9 mouse cellular contexts compared by ENCODE assay signal in genomic region chr11:96074351-96075176, GRCm38 (mm10). TPM values are rescaled to one million over a fixed set of nuclear protein-coding genes. Genes with fewer than 3 reads are reported as not detected.
DNase-seq lines count a peak whose midpoint lies in the region; ATAC-seq and TF ChIP-seq lines count a peak whose summit lies in the region.
"Had no signal": no experiment of that assay in that cellular context is flagged by ENCODE, and none has a peak within 500 bp of the region (broad histone marks: within the 10 kb centered on the region; RNA-seq: fewer than 3 reads in every experiment).

No protein-coding gene starts in this region.

- no peaks in the 10 kb centered on the region for H3K9me3 ChIP-seq in ES-E14 (ENCODE audit: control insufficient read depth, insufficient read depth, low read depth, low read length)
- no peaks in the 10 kb centered on the region for H3K9me3 ChIP-seq in embryonic facial prominence, embryonic 15.5 days (replicated peaks)
- no peaks in the 10 kb centered on the region for H3K9me3 ChIP-seq in intestine, embryonic 14.5 days (ENCODE audit: control insufficient read depth, low read length)
- no peaks in the 10 kb centered on the region for H3K9me3 ChIP-seq in midbrain, embryonic 11.5 days (ENCODE audit: control insufficient read depth, low read length)

- H3K9ac ChIP-seq in ES-E14 (ENCODE audit: insufficient read depth, low read depth, low read length, poor library complexity, severe bottlenecking) = peak overlapping the region; percentile 94
- H3K9ac ChIP-seq in embryonic facial prominence, embryonic 15.5 days = peak overlapping the region; percentile 89
- peak overlapping the region; percentile 83 for H3K9ac ChIP-seq in intestine, embryonic 14.5 days (ENCODE audit: low read length)
- H3K9ac ChIP-seq in midbrain, embryonic 11.5 days (ENCODE audit: low read length) = peak overlapping the region; percentile 84

- H3K4me1 ChIP-seq in ES-E14 (ENCODE audit: control insufficient read depth in 2 of 2, insufficient read depth in 2 of 2, low read length in 2 of 2, poor library complexity in 1 of 2) = peaks cover 0 to 2% of the 10 kb centered on the region in 2 experiments; a peak in 1 of 4 replicates
- H3K4me1 ChIP-seq in embryonic facial prominence, embryonic 15.5 days = peaks cover 14% of the 10 kb centered on the region
- no peaks in the 10 kb centered on the region; the same call in 1 of the 2 replicates for H3K4me1 ChIP-seq in intestine, embryonic 14.5 days (replicated peaks; ENCODE audit: control insufficient read depth, insufficient read depth, low read length)
- H3K4me1 ChIP-seq in midbrain, embryonic 11.5 days (ENCODE audit: control insufficient read depth, insufficient read depth, low read length) = peaks cover 9% of the 10 kb centered on the region

- in situ Hi-C loops in ES-E14 (cut with MboI; ENCODE audit: low sequenced_read_pairs in 2 of 2, unreplicated experiment in 2 of 2) = no loop called here

- peak overlapping the region; percentile 87 to 93 for H3K4me3 ChIP-seq in ES-E14 (ENCODE audit: insufficient read depth in 1 of 2, low read depth in 1 of 2, low read length in 2 of 2, poor library complexity in 1 of 2, severe bottlenecking in 1 of 2)
- H3K4me3 ChIP-seq in embryonic facial prominence, embryonic 15.5 days (replicated peaks) = peak overlapping the region; percentile 91
- peak overlapping the region; percentile 92 for H3K4me3 ChIP-seq in intestine, embryonic 14.5 days (ENCODE audit: low read depth, low read length)
- H3K4me3 ChIP-seq in midbrain, embryonic 11.5 days (ENCODE audit: low read depth, low read length) = peak overlapping the region; percentile 79

- WGBS in embryonic facial prominence, embryonic 15.5 days = 16% methylated on average over 17 of the region's 17 CpGs
- WGBS in intestine, embryonic 14.5 days = 15% methylated on average over 17 of the region's 17 CpGs
- 30% methylated on average over 17 of the region's 17 CpGs for WGBS in midbrain, embryonic 11.5 days

- peak overlapping the region; percentile 72; the same call in 1 of the 2 replicates for H3K27ac ChIP-seq in ES-E14 (ENCODE audit: insufficient read depth, low read depth, low read length, poor library complexity, severe bottlenecking)
- H3K27ac ChIP-seq in embryonic facial prominence, embryonic 15.5 days (replicated peaks) = no peak overlapping the region; the same call in 1 of the 2 replicates
- peak overlapping the region; percentile 64 for H3K27ac ChIP-seq in intestine, embryonic 14.5 days (ENCODE audit: low read depth)
- no peak overlapping the region for H3K27ac ChIP-seq in midbrain, embryonic 11.5 days (ENCODE audit: low read depth, low read length)

- peaks cover 16% of the 10 kb centered on the region for H3K36me3 ChIP-seq in ES-E14 (ENCODE audit: control insufficient read depth, insufficient read depth, low read length, poor library complexity, severe bottlenecking)
- H3K36me3 ChIP-seq in embryonic facial prominence, embryonic 15.5 days = peaks cover 14% of the 10 kb centered on the region
- H3K36me3 ChIP-seq in intestine, embryonic 14.5 days (ENCODE audit: control insufficient read depth, insufficient read depth, low read length) = peaks cover 31% of the 10 kb centered on the region
- H3K36me3 ChIP-seq in midbrain, embryonic 11.5 days (ENCODE audit: control insufficient read depth, insufficient read depth, low read length) = no peaks in the 10 kb centered on the region

- no peak for ATAC-seq in embryonic facial prominence, embryonic 15.5 days (ENCODE audit: insufficient number of reproducible peaks, low FRiP score, low TSS enrichment, low read depth)
- no peak for ATAC-seq in intestine, embryonic 14.5 days (replicated peaks; ENCODE audit: low FRiP score, low TSS enrichment, low read depth)
- no peak for ATAC-seq in midbrain, embryonic 11.5 days (ENCODE audit: low FRiP score)

- DNase-seq in heart, adult 11 months = peak; percentile 90
- no peak for DNase-seq in heart, adult 8-10 months (ENCODE audit: low spot score)
- no peak for DNase-seq in ES-E14 (ENCODE audit: low read depth, low spot score)
- no peak for DNase-seq in intestine, embryonic 14.5 days (ENCODE audit: low spot score)
- peak; percentile 80 for DNase-seq in midbrain, embryonic 11.5 days (ENCODE audit: low spot score, missing footprints)
- no peak for DNase-seq in urinary bladder, postnatal 14 days (ENCODE audit: low spot score)
- DNase-seq in layer of hippocampus, postnatal 14 days (ENCODE audit: low spot score in 2 of 2) = no peak

- peak overlapping the region; percentile 77 for H3K4me2 ChIP-seq in embryonic facial prominence, embryonic 15.5 days (replicated peaks)
- H3K4me2 ChIP-seq in intestine, embryonic 14.5 days (ENCODE audit: low read length) = peak overlapping the region; percentile 90
- H3K4me2 ChIP-seq in midbrain, embryonic 11.5 days = peak overlapping the region; percentile 93

- no peaks in the 10 kb centered on the region for H3K27me3 ChIP-seq in embryonic facial prominence, embryonic 15.5 days
- no peaks in the 10 kb centered on the region for H3K27me3 ChIP-seq in intestine, embryonic 14.5 days (replicated peaks; ENCODE audit: control insufficient read depth, insufficient read depth, low read length)
- H3K27me3 ChIP-seq in midbrain, embryonic 11.5 days (ENCODE audit: control insufficient read depth, insufficient read depth, low read length) = no peaks in the 10 kb centered on the region

TF ChIP-seq in ES-E14, 5 proteins besides CTCF, POLR2A, EP300 and RAD21:
- TF ChIP-seq CHD2 (IDR thresholded peaks at IDR 0.05; ENCODE audit: low read depth, low read length) (no peak), ZC3H11A (IDR thresholded peaks at IDR 0.05; ENCODE audit: borderline replicate concordance, low read depth, low read length) (no peak)
TF ChIP-seq in ES-E14: peak in this region for 0.

RNA-seq across cellular contexts. Expression of gene Atp5g1, which starts 0.9 kb away (rescaled TPM):
- total RNA-seq in heart, adult 8-10 months (2022) = 1,000 to 10,000 TPM; 3,689 to 3,785 (median 3,746) TPM
- 726 and 963 TPM in 2 replicates for total RNA-seq in ES-E14 (2012; rRNA removed)
- polyA plus RNA-seq in embryonic facial prominence, embryonic 15.5 days (2015; fragmentation: Nextera tagmentation; extraction: Ambion mirVana) = 530 and 547 TPM in 2 replicates
- 943 and 1,086 TPM in 2 replicates for polyA plus RNA-seq in intestine, embryonic 14.5 days (2014; fragmentation: Nextera tagmentation; extraction: Ambion mirVana)
- polyA plus RNA-seq in midbrain, embryonic 11.5 days (2014; fragmentation: Nextera tagmentation; extraction: Ambion mirVana) = 405 and 437 TPM in 2 replicates
- total RNA-seq in layer of hippocampus, postnatal 14 days (2021) = 100 to 1,000 TPM; 585 to 616 TPM

RNA-seq across cellular contexts. Expression of gene Ube2z, which starts 9.4 kb away (rescaled TPM):
- total RNA-seq in heart, adult 8-10 months (2022) = 10 to 100 TPM; 28.1 to 32.7 (median 30.7) TPM
- total RNA-seq in ES-E14 (2012; rRNA removed) = 42.5 and 75.9 TPM in 2 replicates
- polyA plus RNA-seq in embryonic facial prominence, embryonic 15.5 days (2015; fragmentation: Nextera tagmentation; extraction: Ambion mirVana) = 46.3 and 47.1 TPM in 2 replicates
- polyA plus RNA-seq in intestine, embryonic 14.5 days (2014; fragmentation: Nextera tagmentation; extraction: Ambion mirVana) = 33.5 and 33.9 TPM in 2 replicates
- 21.5 and 22.3 TPM in 2 replicates for polyA plus RNA-seq in midbrain, embryonic 11.5 days (2014; fragmentation: Nextera tagmentation; extraction: Ambion mirVana)
- 10 to 100 TPM; 54.4 to 55.3 TPM for total RNA-seq in layer of hippocampus, postnatal 14 days (2021)

RNA-seq across cellular contexts. Expression of gene Calcoco2, which starts 37.2 kb away (rescaled TPM):
- under 1 TPM in 1 of 4 experiments, not detected in 3; 0.29 TPM for total RNA-seq in heart, adult 8-10 months (2022)
- 23.3 and 160 TPM in 2 replicates for total RNA-seq in ES-E14 (2012; rRNA removed)
- 1.1 and 1.6 TPM in 2 replicates for polyA plus RNA-seq in embryonic facial prominence, embryonic 15.5 days (2015; fragmentation: Nextera tagmentation; extraction: Ambion mirVana)
- polyA plus RNA-seq in intestine, embryonic 14.5 days (2014; fragmentation: Nextera tagmentation; extraction: Ambion mirVana) = 0.11 TPM in 1 of 2 replicates, not detected in the other
- not detected in 2 replicates for polyA plus RNA-seq in midbrain, embryonic 11.5 days (2014; fragmentation: Nextera tagmentation; extraction: Ambion mirVana)
- under 1 TPM in 1 of 2 experiments, not detected in 1; 0.21 TPM for total RNA-seq in layer of hippocampus, postnatal 14 days (2021)

RNA-seq across cellular contexts. Expression of gene Snf8, which starts 39.9 kb away (rescaled TPM):
- 10 to 100 TPM; 41.5 to 49.4 (median 46.7) TPM for total RNA-seq in heart, adult 8-10 months (2022)
- 51.5 and 79.4 TPM in 2 replicates for total RNA-seq in ES-E14 (2012; rRNA removed)
- 100 and 103 TPM in 2 replicates for polyA plus RNA-seq in embryonic facial prominence, embryonic 15.5 days (2015; fragmentation: Nextera tagmentation; extraction: Ambion mirVana)
- 37.1 and 39.3 TPM in 2 replicates for polyA plus RNA-seq in intestine, embryonic 14.5 days (2014; fragmentation: Nextera tagmentation; extraction: Ambion mirVana)
- polyA plus RNA-seq in midbrain, embryonic 11.5 days (2014; fragmentation: Nextera tagmentation; extraction: Ambion mirVana) = 36.7 and 43.0 TPM in 2 replicates
- total RNA-seq in layer of hippocampus, postnatal 14 days (2021) = 10 to 100 TPM; 84.2 to 90.8 TPM

RNA-seq across cellular contexts. Expression of gene Gip, which starts 50.2 kb away (rescaled TPM):
- total RNA-seq in heart, adult 8-10 months (2022) = not detected
- total RNA-seq in ES-E14 (2012; rRNA removed) = 0.89 and 1.5 TPM in 2 replicates
- polyA plus RNA-seq in embryonic facial prominence, embryonic 15.5 days (2015; fragmentation: Nextera tagmentation; extraction: Ambion mirVana) = not detected in 2 replicates
- polyA plus RNA-seq in intestine, embryonic 14.5 days (2014; fragmentation: Nextera tagmentation; extraction: Ambion mirVana) = 2.2 TPM in 1 of 2 replicates, not detected in the other
- polyA plus RNA-seq in midbrain, embryonic 11.5 days (2014; fragmentation: Nextera tagmentation; extraction: Ambion mirVana) = not detected in 2 replicates
- not detected for total RNA-seq in layer of hippocampus, postnatal 14 days (2021)
- total RNA-seq: layer of hippocampus, adult 8-10 months had no signal

Comparison
In these comparisons a context has a peak if more than half of its experiments do, and no peak if none do; other contexts are left out.
1. DNase-seq: peak in heart, adult 11 months (single experiment) and midbrain, embryonic 11.5 days (single experiment); none in heart, adult 8-10 months (single experiment), ES-E14 (single experiment), intestine, embryonic 14.5 days (single experiment), urinary bladder, postnatal 14 days (single experiment) and layer of hippocampus, postnatal 14 days (0 of 2).
2. H3K27ac ChIP-seq: peak in ES-E14 (single experiment) and intestine, embryonic 14.5 days (single experiment); none in embryonic facial prominence, embryonic 15.5 days (single experiment) and midbrain, embryonic 11.5 days (single experiment).
3. RNA of gene Calcoco2, which starts 37.2 kb away (total RNA-seq): 23.3 to 160 TPM in ES-E14; 0.21 TPM in layer of hippocampus, postnatal 14 days and 0.29 TPM in heart, adult 8-10 months; every median in the first group is over 10 times any median in the second.
4. Peak in every context shown above with its lines, with median percentiles within 50 percentile points of each other: H3K4me3 ChIP-seq, H3K9ac ChIP-seq and H3K4me2 ChIP-seq.